Mouse (Mus musculus) ovary, postnatal 10 days (tissue): ENCODE data around the gene Mmp9.

Experiments used
- DNase-seq: peaks from one replicate; pipeline ENCODE4 v3.0.0; 2022; ENCODE audit warnings: low spot score

Mmp9 gene

DNA sequence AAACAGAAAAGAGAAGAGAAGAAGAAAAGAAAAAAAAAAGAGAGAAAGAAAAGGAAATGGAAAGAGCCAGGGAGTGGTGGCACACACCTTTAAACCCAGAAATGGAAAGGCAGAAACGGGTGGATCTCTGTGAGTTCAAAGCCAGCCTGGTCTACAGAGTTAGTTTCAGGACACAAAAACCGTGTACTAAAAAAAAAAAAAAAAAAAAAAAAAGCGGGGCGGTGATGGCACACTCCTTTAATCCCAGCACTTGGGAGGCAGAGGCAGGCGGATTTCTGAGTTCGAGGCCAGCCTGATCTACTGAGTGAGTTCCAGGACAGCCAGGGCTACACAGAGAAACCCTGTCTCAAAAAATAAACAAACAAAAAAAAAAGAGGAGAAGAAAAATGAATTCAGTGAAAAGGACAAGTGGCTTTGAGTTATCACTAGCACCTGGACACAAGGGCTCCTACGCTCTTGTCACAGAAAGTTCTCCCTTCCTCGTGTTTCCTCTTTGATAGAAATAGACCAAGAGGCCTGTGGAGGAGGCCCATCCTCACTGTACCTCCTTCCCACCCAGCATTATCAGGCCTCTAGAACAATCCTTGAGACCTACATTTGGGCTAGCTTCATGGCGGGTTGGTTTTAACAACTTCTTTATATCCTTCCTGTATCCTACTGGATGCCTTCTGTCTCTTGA is 27.7 kb upstream of the Mmp9 start:
- no peak for DNase-seq

DNA sequence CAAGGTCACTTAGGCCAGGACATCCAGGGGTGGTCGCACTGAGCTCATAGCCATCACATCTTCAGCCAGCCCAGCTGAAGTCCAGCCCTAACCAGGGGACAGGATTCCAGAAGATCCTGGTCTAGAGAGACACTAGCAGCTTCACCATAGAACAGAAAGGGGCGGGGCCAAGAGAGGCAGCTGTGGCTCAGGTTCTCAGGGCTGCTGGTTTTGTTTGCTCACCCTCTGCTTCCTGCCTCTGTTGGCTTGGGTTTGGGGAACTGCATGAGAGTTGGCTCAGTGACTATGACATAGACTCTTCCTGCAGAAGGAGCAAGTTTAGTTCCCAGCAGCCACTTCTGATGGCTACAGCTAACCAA is 27.2 kb upstream of the Mmp9 start:
- DNase-seq = no peak

DNA sequence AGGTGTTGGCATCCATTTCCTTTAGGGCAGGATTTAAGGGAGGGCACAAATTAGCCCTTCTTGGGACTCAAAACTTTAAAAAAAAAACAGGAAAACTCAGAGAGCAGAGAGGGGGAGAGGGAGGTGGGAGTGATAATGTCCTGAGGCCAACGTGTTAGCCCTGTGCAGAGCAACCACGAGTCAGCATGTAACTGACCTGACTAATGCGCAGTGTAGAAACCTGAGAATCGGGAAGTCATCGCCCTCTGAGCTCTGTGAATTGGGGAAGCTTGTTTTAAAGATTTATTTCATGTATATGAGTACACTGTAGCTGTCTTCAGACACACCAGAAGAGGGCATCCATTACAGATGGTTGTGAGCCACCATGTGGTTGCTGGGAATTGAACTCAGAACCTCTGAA is 23.8 kb upstream of the Mmp9 start:
- DNase-seq = no peak

DNA sequence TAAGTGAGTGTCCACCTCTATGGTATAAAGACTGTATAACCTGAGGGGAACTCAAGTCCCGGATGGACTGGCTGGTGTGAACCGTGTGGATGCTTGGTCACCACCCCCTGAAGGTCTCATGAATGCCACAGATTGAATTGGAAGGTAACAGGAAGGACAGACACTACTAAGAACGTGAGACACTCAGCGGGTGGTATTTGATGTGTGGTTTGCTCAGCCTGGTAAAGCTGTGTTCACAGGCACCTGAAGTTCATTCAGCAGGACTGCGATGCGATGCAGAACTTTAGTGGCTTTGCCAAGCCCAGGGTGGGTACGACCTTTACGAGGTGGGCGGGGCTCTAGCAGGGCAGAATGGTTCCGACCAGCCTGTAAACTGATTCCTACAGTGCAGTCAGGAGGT is 23.2 kb upstream of the Mmp9 start:
- DNase-seq = no peak

DNA sequence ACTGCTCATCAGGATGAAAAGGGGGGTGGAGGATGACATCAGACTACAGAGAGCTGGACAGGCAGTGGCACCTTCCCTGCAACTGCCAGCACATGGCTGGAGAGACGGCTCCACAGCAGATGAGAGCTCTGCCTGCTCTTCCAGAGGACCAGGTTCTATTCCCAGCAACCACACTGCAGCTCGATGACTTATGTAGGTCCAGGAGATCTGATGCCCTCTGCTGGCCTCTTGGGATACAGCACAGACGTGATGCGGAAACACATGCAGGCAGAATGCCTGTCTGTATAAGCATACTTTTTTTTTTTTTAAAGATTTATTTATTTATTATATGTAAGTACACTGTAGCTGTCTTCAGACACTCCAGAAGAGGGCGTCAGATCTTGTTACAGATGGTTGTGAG is 22.3 kb upstream of the Mmp9 start:
- DNase-seq = no peak

DNA sequence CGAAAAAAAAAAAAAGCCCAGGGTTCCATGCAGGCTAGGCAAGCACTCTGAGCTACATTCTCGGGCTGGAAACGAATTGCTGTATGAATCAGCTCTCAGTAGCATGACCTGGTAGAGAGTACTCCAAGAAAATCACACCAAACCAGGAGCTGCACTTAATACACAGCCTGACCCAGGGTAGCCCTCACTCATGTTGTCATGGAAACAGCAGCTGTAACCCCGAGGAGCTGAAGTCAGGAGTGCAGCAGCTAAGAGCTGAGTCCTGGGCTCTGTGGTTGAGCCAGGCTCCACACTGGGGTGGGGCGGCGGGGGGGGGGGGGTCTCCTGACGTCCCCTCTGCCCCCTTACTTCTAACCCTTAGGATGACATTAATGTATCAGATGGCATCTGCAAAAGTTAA is 18.6 kb upstream of the Mmp9 start:
- no peak for DNase-seq

DNA sequence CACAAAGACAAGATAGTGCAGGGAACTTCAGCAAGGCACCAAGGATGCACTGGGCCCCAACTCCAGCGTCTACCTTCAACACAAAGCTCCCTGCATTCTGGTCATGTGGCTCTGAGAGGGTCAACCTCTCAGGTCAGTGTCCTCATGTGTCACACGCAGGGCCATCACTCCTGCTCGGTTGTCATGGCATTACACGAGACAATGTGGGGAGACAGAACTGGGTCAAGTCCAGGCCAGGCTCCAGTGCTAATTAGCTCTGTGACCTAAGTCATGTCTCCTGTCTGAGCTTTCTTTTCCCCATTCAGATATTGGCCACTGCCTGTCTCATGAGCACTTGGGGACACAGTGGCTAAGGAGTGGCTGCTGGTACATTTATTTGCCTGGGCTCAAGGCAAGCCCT is 17.3 kb upstream of the Mmp9 start:
- DNase-seq = no peak

DNA sequence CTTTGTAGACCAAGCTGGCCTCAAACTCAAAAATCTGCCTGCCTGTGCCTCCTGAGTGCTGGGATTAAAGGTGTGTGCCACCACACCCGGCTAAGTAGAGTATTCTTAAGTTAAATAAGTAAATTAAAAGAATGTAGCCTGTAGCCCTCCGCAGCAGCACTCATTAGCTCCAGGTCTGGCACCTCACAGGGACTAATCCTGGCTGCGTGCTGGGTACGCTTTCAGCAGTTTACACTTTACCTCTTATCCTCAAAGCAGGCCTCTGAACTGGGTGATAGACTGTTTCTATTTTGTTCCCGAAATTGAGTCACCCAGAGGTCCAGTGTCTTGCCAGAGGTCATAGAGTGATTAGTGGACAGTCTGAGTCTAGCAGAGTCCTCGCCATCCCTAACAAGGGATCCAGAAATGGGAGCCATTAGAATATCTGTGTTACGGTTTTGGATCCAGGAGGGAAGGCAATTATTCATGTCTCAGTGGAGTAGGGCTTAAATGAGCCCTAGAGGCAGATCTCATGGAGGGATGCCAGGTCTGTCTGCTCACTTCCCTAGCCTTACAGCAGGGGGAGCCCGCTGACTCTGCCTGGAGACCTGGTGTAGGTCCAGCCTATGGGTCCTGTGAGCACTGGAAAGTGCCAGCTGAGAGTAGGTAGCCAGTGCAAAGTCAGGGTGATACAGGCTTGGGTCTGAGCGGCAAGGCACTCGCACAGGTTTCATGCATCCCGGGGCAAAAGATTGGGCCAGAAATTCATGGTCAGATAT is 16.3 kb upstream of the Mmp9 start:
- DNase-seq = peak; percentile 73

DNA sequence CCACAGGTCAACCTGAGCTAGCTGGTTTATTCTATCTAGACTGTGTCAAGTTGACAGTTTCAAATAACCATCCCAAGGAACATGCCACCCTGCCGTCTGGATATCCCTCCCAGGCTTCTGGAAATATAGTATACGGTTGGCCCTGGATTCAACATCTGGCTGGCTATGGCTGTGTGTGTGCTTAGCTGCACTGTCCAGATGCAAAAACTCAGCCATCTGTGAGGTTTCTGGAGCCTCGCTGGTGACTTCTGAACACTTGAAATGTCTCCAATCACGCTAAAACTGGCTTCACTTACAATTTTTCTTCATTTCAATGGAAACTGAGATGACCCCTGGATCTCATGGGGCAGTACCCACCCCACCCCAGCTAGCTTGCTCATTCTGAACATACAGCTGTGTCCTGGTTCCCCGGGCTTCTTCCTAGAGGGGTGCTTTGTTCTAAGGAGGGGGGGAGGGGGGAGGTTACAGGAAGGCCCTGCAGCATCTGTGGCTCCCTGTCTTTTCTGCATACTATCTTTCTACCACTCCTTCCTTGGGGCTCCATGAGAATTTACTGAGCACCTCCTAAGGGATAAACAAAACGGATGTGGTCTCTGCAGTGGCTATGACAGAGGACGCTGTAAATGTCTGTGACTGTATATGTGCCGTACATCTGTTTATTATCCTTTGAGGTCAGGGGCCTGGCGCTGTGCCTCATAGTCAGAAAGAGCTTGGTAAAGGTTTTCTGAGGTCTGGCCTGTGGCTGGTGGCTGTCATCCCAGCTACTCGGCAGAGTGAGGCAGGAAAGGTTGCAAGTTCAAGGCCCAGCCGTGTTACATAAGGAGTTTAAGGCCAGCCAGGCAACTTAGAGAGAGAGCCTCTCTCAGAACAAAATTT is 9.6 kb upstream of the Mmp9 start:
- no peak for DNase-seq

DNA sequence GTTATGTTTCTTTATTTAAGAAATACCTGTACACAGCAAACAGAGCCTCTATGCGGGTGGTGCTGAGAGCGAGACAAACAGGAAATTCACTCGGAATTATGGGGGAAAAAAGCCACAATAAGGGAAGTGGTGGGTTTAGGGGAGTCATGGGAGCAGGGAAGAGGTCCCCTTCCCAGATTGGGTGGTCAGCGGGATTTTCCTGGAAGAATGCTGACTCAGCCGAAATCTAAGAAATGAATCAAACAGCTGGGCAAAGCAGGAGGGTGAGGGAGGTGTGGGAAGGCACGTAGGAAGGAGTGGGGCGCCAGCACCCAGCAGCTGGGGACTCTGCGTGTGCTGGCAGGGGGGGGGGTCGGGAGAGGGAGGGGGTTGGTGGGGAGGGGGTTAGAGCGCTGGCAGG is 7.0 kb upstream of the Mmp9 start:
- DNase-seq = no peak

DNA sequence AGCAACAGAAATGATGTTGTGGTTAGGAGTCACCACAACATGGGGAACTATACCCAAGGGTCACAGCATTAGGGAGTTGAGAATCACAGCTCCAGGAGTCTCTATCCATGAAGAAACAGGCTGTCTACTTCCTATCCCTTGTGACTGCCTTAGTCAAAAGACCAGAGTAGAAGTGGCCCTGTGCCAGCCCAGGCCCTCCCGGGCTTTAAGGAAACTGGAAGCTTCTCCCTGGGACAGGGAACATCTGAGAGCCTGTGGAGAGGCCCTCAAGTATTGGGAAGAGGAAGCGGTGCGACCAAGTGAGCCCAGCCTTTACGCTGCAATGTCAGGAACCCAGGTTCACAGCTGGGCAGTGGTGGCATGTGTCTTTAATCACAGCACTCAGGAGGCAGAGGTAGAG is 4.6 kb upstream of the Mmp9 start:
- DNase-seq = no peak

DNA sequence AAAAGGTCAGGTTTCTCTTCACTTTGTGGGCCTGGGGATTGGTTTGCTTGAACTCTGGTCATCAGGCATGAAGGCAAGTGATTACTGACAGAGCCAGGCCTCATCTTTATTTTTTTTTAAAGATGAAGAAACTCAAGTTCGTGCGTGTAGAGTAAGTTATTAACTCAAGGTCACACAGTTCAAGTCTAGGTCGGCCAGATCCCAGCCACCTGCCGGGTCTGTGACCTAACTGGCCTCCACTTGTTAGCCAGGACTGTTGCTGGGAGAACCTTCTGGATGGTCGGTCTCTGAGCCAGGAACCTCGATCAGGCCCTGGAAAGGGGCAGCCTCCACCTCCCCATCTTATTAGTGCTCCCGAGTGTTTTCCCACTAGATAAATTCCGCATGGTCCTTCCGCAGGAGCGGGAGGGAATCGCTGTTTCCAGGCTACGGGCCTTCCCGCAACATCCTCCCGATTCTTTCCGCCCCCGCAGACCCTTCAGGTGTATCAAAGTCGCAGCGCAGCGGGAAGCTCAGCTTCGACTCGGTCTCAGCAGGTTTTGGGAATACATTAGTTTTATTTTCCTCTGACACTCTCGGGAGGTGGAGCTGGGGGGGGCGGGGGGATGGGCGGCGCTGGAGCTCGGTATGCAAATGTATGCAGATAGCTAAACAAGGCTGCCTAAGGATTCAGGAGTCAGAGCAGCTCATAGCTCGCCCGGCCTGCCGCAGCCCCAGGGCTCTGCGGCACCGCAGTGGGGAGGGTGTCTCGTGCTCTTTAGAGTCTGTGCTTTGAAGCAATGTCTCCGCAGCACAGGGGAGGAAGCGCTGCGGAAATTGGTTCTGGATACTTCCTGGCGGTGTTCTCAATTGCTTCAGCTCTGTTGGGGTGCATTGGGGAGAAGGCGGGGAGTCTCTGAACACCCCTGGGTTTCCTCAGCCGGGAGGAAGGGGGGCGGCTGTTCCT is 2.2 kb upstream of the Mmp9 start:
- DNase-seq = no peak

DNA sequence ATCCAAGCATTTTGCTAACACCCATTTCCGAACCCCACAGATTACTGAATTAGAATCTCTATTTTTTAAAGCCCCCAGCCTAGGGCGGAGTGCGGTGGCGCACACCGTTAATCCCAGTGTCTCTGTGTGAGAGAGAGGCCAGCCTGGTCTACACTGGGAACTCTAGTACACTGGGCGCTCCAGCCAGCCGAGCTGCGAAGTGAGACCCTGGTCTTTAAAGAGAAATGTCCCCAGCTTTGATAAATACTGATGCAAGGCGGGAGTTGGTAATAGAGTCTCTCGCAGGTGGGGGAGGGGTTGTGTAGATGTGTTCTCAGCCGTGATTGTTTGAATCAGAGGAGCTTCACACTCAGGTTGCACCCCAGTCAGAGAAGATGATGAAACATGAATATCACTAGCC is 1.5 kb upstream of the Mmp9 start:
- no peak for DNase-seq

DNA sequence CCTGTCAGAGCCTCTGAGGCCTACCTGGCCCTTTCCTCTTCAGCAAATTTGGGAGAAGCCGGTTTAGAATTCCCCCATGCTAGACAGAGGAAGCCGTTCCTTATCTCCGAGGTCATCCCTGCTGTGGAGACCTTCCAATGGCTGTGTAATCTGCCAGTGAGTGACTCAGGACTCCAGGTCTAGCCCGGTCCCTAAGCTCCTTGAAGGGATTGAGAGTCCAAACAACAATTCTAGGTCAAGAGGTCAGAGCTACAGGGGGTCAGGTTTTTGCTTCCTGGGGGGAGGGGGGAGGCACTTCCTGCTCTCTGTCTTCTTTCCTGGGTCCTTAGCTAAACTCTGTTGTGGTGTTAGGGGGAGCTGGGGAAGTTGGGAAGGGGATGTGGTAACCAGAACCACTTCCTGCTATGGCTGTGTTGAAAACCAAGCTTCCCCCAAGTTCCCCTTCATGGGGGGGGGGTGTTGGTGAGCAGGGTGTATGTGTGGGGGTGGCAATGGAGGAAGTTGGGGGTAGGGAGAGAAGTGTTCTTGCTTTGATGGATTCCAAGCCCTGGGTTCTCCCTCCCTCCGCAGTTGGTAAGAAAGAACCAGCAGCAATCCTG is 2.2 kb downstream of the Mmp9 start:
- DNase-seq = no peak

DNA sequence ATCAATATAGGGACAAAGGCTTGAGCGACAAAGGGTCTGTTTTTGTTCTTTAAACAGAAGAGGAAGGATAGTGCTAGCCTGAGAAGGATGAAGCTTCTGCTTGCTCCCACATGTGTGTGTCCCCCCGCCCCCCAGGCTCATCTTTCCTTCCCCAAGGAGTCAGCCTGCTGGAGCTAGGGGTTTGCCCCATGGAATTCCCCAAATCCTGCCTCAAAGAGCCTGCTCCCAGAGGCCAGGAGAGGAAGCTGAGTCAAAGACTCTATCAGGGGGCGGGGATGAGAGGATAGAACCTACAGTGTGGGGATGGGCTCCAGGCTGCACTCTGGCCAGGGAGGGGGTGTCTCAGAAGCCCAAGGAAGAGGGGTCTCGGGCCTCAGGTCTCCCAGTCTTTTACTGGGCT is 6.9 kb downstream of the Mmp9 start:
- no peak for DNase-seq

DNA sequence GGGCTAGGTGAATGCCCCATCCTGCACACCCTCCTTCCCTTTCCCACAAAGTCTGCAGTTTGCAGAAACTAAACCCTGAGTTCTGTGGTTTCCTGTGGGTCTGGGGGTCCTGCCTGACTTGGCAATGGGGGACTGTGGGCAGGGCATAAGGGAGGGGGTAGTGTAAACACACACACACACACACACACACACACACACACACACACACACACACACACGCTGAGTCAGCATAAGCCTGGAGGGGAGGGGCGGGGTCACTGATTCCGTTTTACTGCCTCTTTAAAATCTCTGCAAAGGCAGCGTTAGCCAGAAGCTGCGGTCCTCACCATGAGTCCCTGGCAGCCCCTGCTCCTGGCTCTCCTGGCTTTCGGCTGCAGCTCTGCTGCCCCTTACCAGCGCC is 7.3 kb downstream of the Mmp9 start:
- DNase-seq = no peak

DNA sequence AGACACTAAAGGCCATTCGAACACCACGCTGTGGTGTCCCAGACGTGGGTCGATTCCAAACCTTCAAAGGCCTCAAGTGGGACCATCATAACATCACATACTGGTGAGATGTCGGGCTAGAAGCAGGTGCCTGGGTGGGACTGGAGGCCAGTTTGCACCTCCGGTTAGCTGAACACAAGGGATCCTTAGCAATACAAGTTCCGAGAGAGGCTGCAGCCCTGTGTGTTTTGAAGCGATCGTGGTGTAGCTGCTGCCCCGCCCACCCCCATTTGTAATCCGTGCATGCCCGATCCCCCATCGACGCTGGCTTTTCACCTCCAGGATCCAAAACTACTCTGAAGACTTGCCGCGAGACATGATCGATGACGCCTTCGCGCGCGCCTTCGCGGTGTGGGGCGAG is 8.4 kb downstream of the Mmp9 start:
- no peak for DNase-seq

DNA sequence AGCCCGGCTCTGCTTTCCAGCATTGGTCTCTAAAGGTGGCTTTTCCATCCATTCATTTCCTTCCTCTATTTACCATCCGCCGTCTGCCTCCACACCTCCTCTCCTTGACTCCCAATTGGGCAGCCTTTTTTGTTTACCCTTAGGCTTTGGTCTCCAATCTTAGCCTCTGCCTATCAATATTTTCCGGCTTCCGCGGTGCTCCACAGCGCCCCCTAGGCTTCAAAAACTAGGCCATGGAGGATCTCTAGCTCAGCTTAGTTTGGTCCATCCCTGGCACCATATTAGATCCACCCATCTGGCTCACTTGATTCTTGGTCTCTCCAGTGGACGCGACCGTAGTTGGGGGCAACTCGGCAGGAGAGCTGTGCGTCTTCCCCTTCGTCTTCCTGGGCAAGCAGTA is 9.9 kb downstream of the Mmp9 start:
- no peak for DNase-seq

DNA sequence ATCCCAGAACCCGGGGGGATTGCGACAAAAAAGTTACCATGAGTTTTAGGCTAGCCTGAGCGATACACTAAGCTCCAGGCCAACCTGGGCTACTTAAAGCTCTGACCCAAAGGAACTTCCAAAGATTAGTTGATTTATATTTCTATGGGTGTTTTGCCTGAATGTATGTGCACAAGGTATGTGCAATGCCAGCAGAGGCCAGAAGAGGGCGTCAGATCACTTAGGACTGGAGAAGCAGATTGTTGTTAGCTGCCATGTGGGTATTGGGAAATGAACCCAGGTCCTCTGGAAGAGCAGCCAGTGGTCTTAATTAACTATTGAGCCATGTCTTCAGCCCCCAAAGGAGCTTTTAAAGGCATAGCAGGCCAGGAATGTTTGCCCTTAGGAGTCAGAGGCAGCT is 11.2 kb downstream of the Mmp9 start:
- DNase-seq = no peak

DNA sequence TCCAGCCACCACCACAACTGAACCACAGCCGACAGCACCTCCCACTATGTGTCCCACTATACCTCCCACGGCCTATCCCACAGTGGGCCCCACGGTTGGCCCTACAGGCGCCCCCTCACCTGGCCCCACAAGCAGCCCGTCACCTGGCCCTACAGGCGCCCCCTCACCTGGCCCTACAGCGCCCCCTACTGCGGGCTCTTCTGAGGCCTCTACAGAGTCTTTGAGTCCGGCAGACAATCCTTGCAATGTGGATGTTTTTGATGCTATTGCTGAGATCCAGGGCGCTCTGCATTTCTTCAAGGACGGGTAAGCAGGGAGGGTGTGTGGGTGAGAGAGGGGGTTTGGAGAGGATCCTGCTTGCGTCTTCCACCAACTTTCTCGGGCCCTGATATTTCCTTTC is 11.9 kb downstream of the Mmp9 start:
- no peak for DNase-seq

DNA sequence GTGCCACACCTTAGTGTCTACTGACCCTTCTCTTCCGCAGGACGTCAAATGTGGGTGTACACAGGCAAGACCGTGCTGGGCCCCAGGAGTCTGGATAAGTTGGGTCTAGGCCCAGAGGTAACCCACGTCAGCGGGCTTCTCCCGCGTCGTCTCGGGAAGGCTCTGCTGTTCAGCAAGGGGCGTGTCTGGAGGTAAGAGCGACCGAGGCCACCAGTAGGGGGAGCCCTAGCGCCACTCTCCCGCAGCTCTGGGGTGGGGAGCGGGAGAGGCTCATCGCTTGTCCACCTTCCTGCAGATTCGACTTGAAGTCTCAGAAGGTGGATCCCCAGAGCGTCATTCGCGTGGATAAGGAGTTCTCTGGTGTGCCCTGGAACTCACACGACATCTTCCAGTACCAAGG is 12.6 kb downstream of the Mmp9 start:
- peak; percentile 59 for DNase-seq

DNA sequence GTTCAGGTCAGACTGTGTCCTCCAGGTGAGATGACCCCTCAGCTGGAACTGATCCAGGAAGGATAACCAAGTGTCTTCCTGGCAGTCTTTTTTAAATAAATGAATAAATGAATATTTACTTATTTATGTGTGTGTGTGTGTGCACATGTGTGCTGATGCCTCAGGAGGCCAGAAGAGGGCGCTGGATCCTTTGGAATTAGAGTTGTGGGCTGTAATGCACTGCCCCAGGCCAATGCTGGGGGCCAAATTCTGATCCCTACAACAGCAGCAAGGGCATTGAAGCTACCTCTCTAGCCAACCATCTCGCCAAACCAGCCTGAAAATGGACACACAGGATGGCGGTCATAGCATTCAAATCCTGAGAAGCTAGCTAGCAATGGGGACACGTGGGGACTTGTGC is 15.1 kb downstream of the Mmp9 start:
- no peak for DNase-seq
